Mouse (Mus musculus) lung, embryonic 14.5 days (tissue): ENCODE results near the gene Xiap. TPM values are rescaled to one million over a fixed set of nuclear protein-coding genes. Genes with fewer than 3 reads are reported as not detected.
A peak's percentile ranks its signal among the peaks of the same experiment; 100 is the strongest.

Experiments
- ATAC-seq: fragments of 200-750 bp; cut with Nextera tagmentation; 2 replicates; pipeline ENCODE4 v1.8.0; 2017; ENCODE audit warnings: mild to moderate bottlenecking, moderate TSS enrichment, moderate library complexity; ENCODE audit not compliant: insufficient read depth
- DNase-seq: peaks from one replicate; pipeline ENCODE4 v3.0.0-alpha.2; 2015
- H3K27ac ChIP-seq: fragments of 300-500 bp; sonication (generic); 2 replicates; pipeline ENCODE4 v1.5.1; 2014; ENCODE audit warnings: low read depth, mild to moderate bottlenecking, moderate library complexity
- H3K27me3 ChIP-seq: fragments of 300-500 bp; sonication (generic); 2 replicates; pipeline ENCODE4 v1.6.1; 2014; ENCODE audit warnings: low read length, control low read depth; ENCODE audit not compliant: insufficient read depth
- H3K36me3 ChIP-seq: fragments of 300-500 bp; sonication (generic); 2 replicates; pipeline ENCODE4 v1.6.1; 2014; ENCODE audit warnings: control low read depth; ENCODE audit not compliant: insufficient read depth
- H3K4me1 ChIP-seq: fragments of 300-500 bp; sonication (generic); 2 replicates; pipeline ENCODE4 v1.6.1; 2014; ENCODE audit warnings: antibody characterized with exemption, control low read depth; ENCODE audit not compliant: insufficient read depth
- H3K4me2 ChIP-seq: fragments of 300-500 bp; sonication (generic); 2 replicates; pipeline ENCODE4 v1.6.1; 2014; ENCODE audit warnings: mild to moderate bottlenecking
- H3K4me3 ChIP-seq: fragments of 300-500 bp; sonication (generic); 2 replicates; pipeline ENCODE4 v1.5.1; 2014; ENCODE audit warnings: low read depth, low read length
- H3K9ac ChIP-seq: fragments of 300-500 bp; sonication (generic); 2 replicates; pipeline ENCODE4 v1.6.1; 2014
- H3K9me3 ChIP-seq: fragments of 300-500 bp; sonication (generic); 2 replicates; pipeline ENCODE4 v1.6.1; 2016; ENCODE audit warnings: low read depth, low read length, control low read depth
- CTCF ChIP-seq: IDR thresholded peaks from 2 replicates; pipeline ENCODE4 v1.5.1; 2016; ENCODE audit warnings: antibody characterized with exemption, low read depth
- WGBS: fragments of 180-500 bp; shearing (Covaris S2); extraction: QIAGEN DNeasy Blood & Tissue Kit; methylation state at CpG from one replicate; pipeline ENCODE4 v1.1.7; 2014; 5-methylcytosine and 5-hydroxymethylcytosine counted together
- polyA plus RNA-seq: library from polyadenylated mRNA; unstranded; fragments of >200 nt; fragmentation: Nextera tagmentation; extraction: Ambion mirVana; gene quantifications from 2 replicates; pipeline ENCODE4 v1.2.1, GENCODE M21; 2014

The Xiap gene
- polyA plus RNA-seq, 1 experiment from 2014 or later, result 20.8 TPM

DNA sequence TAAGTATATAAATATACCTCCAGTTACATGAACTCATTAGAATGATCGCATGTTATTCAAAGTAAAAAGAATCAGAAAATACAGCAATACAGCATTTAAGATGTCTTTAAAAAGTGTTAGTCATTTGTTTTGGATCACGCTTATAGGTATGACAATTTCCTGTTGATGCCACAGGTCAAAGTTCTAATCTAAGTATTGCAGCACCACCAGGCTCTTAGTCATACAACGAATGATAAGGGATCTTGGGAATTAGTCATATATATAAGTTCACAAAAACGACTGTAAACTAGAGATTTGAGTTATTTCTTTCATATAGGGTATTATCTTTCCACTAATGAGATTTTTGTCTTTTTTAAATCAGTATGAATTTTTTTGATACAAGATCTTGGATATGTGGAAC is 84.5 kb downstream of the Xiap start:
- no peak for TF ChIP-seq CTCF
- no peak overlapping the region for H3K4me2 ChIP-seq
- H3K4me1 ChIP-seq, result no peaks in the 10 kb centered on the region
- 68% methylated on average over 4 of the region's 4 CpGs for WGBS
- no peak overlapping the region for H3K27ac ChIP-seq
- H3K27me3 ChIP-seq, result no peaks in the 10 kb centered on the region
- H3K9me3 ChIP-seq, result no peaks in the 10 kb centered on the region
- H3K36me3 ChIP-seq, result no peaks in the 10 kb centered on the region
- no peak overlapping the region for H3K4me3 ChIP-seq
- ATAC-seq (no peak), DNase-seq (no peak)
- no peak overlapping the region for H3K9ac ChIP-seq

- no peak overlapping the region for H3K9ac ChIP-seq
- H3K4me2 ChIP-seq, result peak overlapping the region; percentile 57
- H3K27ac ChIP-seq, result peak overlapping the region; percentile 91
- no peaks in the 10 kb centered on the region for H3K27me3 ChIP-seq
- peak overlapping the region; percentile 40; the same call in 1 of the 2 replicates for H3K4me3 ChIP-seq
- 28% methylated on average over 5 of the region's 5 CpGs for WGBS
- no peaks in the 10 kb centered on the region for H3K9me3 ChIP-seq
- ATAC-seq (no peak), DNase-seq (peak; percentile 31)
- no peak for TF ChIP-seq CTCF
- H3K36me3 ChIP-seq, result no peaks in the 10 kb centered on the region
- H3K4me1 ChIP-seq, result no peaks in the 10 kb centered on the region
Observed at GRCm38 (mm10) chrX:42148016-42148451, 88.6 kb downstream of the Xiap start.

- peak; percentile 60 for TF ChIP-seq CTCF
- peak within 1 kb of the TSS; percentile 58 for H3K4me2 ChIP-seq
- peak within 1 kb of the TSS; percentile 97 for H3K9ac ChIP-seq
- WGBS, result 7% methylated on average over 63 of the region's 76 CpGs
- DNase-seq (peak; percentile 92), ATAC-seq (peak; percentile 82)
- H3K36me3 ChIP-seq, result no peaks in the 10 kb centered on the region
- peak within 1 kb of the TSS; percentile 65 for H3K4me3 ChIP-seq
- H3K27ac ChIP-seq, result peak within 1 kb of the TSS; percentile 100
- no peaks in the 10 kb centered on the region for H3K4me1 ChIP-seq
- H3K27me3 ChIP-seq, result no peaks in the 10 kb centered on the region
- no peaks in the 10 kb centered on the region for H3K9me3 ChIP-seq
Observed at GRCm38 (mm10) chrX:42148788-42149556, 89.5 kb downstream of the Xiap start, which contains the start of gene Stag2. Stag2 (plus strand) TSS chrX:42149317.

DNA sequence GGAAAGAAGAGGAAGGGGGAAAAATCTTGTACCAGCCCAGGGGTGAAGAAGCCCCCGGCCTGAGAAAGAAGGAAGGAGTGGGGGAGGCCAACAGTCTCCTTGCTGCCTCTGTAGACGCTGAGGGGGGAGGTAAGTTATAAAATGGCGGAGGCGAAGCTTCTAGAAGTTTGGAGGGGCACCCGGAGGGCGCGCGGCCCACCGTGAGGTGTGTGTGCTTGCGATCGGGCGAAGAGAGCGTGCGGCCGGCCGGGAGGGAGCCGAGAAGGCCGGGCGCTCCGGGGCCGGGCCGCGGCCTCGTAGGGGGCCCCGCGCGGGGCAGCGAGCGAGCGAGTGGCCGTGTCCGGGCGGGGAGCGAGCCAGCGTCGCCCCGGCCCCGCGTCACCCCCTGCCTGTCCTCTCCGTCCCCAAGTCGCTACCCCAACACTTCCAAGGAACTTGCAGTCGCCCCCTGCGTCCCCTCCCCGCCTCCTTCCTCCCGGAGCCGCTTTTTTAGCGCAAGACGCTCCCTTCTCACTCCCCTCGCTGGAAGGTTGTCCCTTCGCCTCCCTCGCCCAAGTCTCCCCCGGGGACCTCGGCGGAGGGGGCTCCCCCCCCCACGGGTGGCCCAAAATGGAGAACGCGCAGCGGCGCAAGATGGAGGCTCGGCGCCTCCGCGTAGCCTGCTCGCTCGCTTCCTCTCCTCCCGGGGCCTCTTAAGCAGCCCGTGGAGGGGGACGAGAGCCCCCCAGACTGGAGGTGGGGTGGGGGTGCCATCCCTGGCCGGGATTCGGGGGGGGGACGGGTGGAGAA is 90.3 kb downstream of the Xiap start:
- ATAC-seq (peak; percentile 36), DNase-seq (peak; percentile 63)
- H3K9me3 ChIP-seq, result no peaks in the 10 kb centered on the region
- 12% methylated on average over 43 of the region's 71 CpGs for WGBS
- TF ChIP-seq CTCF, result no peak
- peak overlapping the region; percentile 97 for H3K9ac ChIP-seq
- peak overlapping the region; percentile 65 for H3K4me3 ChIP-seq
- no peaks in the 10 kb centered on the region for H3K36me3 ChIP-seq
- no peaks in the 10 kb centered on the region for H3K27me3 ChIP-seq
- peak overlapping the region; percentile 58 for H3K4me2 ChIP-seq
- H3K4me1 ChIP-seq, result no peaks in the 10 kb centered on the region
- H3K27ac ChIP-seq, result peak overlapping the region; percentile 100

GRCm38 (mm10) chrX:42150346-42151023 is 91.0 kb downstream of the Xiap start:
- no peaks in the 10 kb centered on the region for H3K9me3 ChIP-seq
- H3K27ac ChIP-seq, result peak overlapping the region; percentile 100
- 3% methylated on average over 18 of the region's 40 CpGs for WGBS
- no peaks in the 10 kb centered on the region for H3K36me3 ChIP-seq
- peak overlapping the region; percentile 97 for H3K9ac ChIP-seq
- peak overlapping the region; percentile 65 for H3K4me3 ChIP-seq
- DNase-seq (peak; percentile 83), ATAC-seq (peak; percentile 69)
- no peaks in the 10 kb centered on the region for H3K27me3 ChIP-seq
- H3K4me2 ChIP-seq, result peak overlapping the region; percentile 62
- H3K4me1 ChIP-seq, result no peaks in the 10 kb centered on the region
- TF ChIP-seq CTCF, result no peak

DNA sequence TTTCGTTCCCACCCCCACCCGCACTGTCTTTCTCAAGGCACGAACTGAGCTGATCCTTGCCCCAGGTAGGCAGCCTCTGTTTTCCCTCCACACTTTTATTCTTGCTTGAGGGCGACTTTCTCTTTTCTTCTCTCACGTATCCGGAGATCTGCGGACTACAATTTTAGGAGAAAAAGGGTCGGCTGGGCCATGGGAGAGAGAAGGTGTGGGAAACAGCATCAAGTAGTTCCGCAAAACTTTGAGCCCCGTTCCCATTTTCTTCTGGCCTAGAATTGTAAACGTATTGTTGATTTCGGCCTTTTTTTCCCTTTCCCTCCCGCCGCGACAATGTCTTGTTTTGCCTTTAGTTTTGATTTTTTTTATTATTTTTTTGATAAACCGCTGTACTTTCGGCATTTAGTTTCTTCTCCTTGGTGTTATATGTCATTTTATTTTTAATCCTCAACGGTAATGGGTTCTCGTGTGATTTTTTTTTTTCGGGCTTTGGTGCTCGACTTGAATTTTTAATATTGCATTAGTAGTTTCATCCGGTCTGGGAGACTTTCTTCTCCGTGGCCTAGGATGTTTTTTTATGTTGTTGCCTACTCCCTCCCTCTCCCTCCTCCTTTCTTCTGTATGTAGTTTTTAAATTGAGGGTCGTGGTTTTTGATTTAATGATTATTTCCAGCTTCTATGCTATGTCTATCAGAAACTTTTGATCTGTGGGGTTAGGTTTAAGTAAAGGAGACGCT is 91.7 kb downstream of the Xiap start:
- ATAC-seq, result no peak
- Histone ChIP-seq H3K27ac (peak overlapping the region; percentile 100), H3K36me3 (no peaks in the 10 kb centered on the region), H3K4me3 (peak overlapping the region; percentile 51), H3K4me2 (peak overlapping the region; percentile 62), H3K9ac (peak overlapping the region; percentile 75), H3K27me3 (no peaks in the 10 kb centered on the region), H3K9me3 (no peaks in the 10 kb centered on the region), H3K4me1 (no peaks in the 10 kb centered on the region)
- 9% methylated on average over 25 of the region's 25 CpGs for WGBS
- no peak for TF ChIP-seq CTCF
- DNase-seq, result peak; percentile 6
